Mouse (Mus musculus): ENCODE measurements around the gene Arfgef2.

DNA sequence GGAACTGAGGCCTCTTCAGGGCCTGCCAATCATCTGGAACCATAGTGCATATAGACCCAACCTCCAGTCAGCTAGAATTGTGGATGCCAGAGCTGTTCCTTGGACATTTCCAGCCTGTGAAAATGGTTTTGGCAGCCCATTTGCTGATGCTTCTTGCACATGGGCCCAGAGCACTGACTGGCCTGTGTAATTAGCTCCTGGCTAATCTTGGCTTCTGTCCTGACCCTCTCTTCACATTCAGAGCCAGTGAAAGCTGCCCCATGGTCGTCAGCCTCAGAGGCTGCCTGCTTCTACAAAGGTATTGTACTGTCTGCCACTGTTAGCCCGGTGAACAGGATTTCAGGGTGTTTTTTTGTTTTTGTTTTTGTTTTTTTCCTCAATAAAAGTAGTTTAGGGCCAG is 17.5 kb downstream of the Arfgef2 start:
- TF ChIP-seq CTCF (IDR thresholded peaks at IDR 0.05) (no peak), POLR2A (IDR thresholded peaks at IDR 0.05; ENCODE audit: insufficient read depth, low read depth, low read length) (no peak), EP300 (IDR thresholded peaks at IDR 0.05; ENCODE audit: insufficient read depth, low read depth, low read length) (no peak)

Measured in heart, adult 2 months (tissue).